Mouse (Mus musculus): ENCODE data around the gene Lurap1. TPM values are rescaled to one million over a fixed set of nuclear protein-coding genes. Genes with fewer than 3 reads are reported as not detected.

The Lurap1 gene
- total RNA-seq, 2 experiments from 2014 or later, result not detected

GRCm38 (mm10) chr4:116164759-116165554 is 13.8 kb upstream of the Lurap1 start:
- no peak for ATAC-seq (replicated peaks; ENCODE audit: poor library complexity, severe bottlenecking)

GRCm38 (mm10) chr4:116162142-116162541 is 11.0 kb upstream of the Lurap1 start:
- no peak for ATAC-seq (replicated peaks; ENCODE audit: poor library complexity, severe bottlenecking)

GRCm38 (mm10) chr4:116160769-116161168 is 9.6 kb upstream of the Lurap1 start:
- ATAC-seq (replicated peaks; ENCODE audit: poor library complexity, severe bottlenecking), result no peak

- peak; percentile 26 for ATAC-seq (replicated peaks; ENCODE audit: poor library complexity, severe bottlenecking)
Observed at GRCm38 (mm10) chr4:116159912-116160311, 8.8 kb upstream of the Lurap1 start.

- no peak for ATAC-seq (replicated peaks; ENCODE audit: poor library complexity, severe bottlenecking)
Observed at GRCm38 (mm10) chr4:116157882-116158281, 6.7 kb upstream of the Lurap1 start.

- ATAC-seq (replicated peaks; ENCODE audit: poor library complexity, severe bottlenecking), result no peak
Observed at GRCm38 (mm10) chr4:116152702-116153101, 1.6 kb upstream of the Lurap1 start.

GRCm38 (mm10) chr4:116150862-116151221 is 296 bp downstream of the Lurap1 start:
- ATAC-seq (replicated peaks; ENCODE audit: poor library complexity, severe bottlenecking), result peak; percentile 2; the same call in 1 of the 2 replicates

- ATAC-seq (replicated peaks; ENCODE audit: poor library complexity, severe bottlenecking), result peak; percentile 73
Observed at GRCm38 (mm10) chr4:116150156-116150861, 829 bp downstream of the Lurap1 start.

- ATAC-seq (replicated peaks; ENCODE audit: poor library complexity, severe bottlenecking), result no peak
Observed at GRCm38 (mm10) chr4:116149812-116150155, 1.4 kb downstream of the Lurap1 start.

GRCm38 (mm10) chr4:116143891-116144717 is 7.0 kb downstream of the Lurap1 start:
- ATAC-seq (replicated peaks; ENCODE audit: poor library complexity, severe bottlenecking), result peak; percentile 65

GRCm38 (mm10) chr4:116143317-116143811 is 7.8 kb downstream of the Lurap1 start:
- peak; percentile 44 for ATAC-seq (replicated peaks; ENCODE audit: poor library complexity, severe bottlenecking)

- ATAC-seq (replicated peaks; ENCODE audit: poor library complexity, severe bottlenecking), result no peak
Observed at GRCm38 (mm10) chr4:116142269-116142668, 8.9 kb downstream of the Lurap1 start.

- no peak for ATAC-seq (replicated peaks; ENCODE audit: poor library complexity, severe bottlenecking)
Observed at GRCm38 (mm10) chr4:116141736-116142135, 9.4 kb downstream of the Lurap1 start.

GRCm38 (mm10) chr4:116140801-116141574 is 10.2 kb downstream of the Lurap1 start:
- ATAC-seq (replicated peaks; ENCODE audit: poor library complexity, severe bottlenecking), result no peak

- 0 out of 2 replicates have a peak, but pooled peaks have one; percentile 14 for ATAC-seq (replicated peaks; ENCODE audit: poor library complexity, severe bottlenecking)
Observed at GRCm38 (mm10) chr4:116137421-116137996, 13.6 kb downstream of the Lurap1 start.

- peak; percentile 77 for ATAC-seq (replicated peaks; ENCODE audit: poor library complexity, severe bottlenecking)
Observed at GRCm38 (mm10) chr4:116134990-116135389, 16.1 kb downstream of the Lurap1 start.

GRCm38 (mm10) chr4:116133126-116133525 is 18.0 kb downstream of the Lurap1 start:
- ATAC-seq (replicated peaks; ENCODE audit: poor library complexity, severe bottlenecking), result no peak; the same call in 1 of the 2 replicates

GRCm38 (mm10) chr4:116127956-116128355 is 23.2 kb downstream of the Lurap1 start:
- ATAC-seq (replicated peaks; ENCODE audit: poor library complexity, severe bottlenecking), result no peak

GRCm38 (mm10) chr4:116125803-116126386 is 25.2 kb downstream of the Lurap1 start:
- ATAC-seq (replicated peaks; ENCODE audit: poor library complexity, severe bottlenecking), result no peak

Data from granulocyte monocyte progenitor cell, adult 5-6 weeks (primary cell).